Mouse (Mus musculus) WW6 (cell line): ENCODE measurements at regions not wholly inside any gene's neighbourhood (a gene's known extent, or its start where the extent isn't known, plus 50 kb on each side); places are given as distances from the start of the nearest gene placed in this dataset.

Experiments
- DNase-seq: peaks from one replicate; pipeline ENCODE4 v3.0.0-alpha.2; 2013; ENCODE audit warnings: low read depth, low spot score

GRCm38 (mm10) chrX:23136710-23137109 is 228.2 kb downstream of the Klhl13 start:
- no peak for DNase-seq

- DNase-seq = peak; percentile 3
These were observed 269.0 kb downstream of the Klhl13 start for GRCm38 (mm10) chrX:23095867-23096266.

GRCm38 (mm10) chrX:23092774-23093173 is 272.1 kb downstream of the Klhl13 start:
- no peak for DNase-seq

- DNase-seq = no peak
These were observed 298.4 kb downstream of the Klhl13 start for GRCm38 (mm10) chrX:23066432-23066831.

GRCm38 (mm10) chrX:23027622-23028021 is 337.3 kb downstream of the Klhl13 start:
- DNase-seq = no peak

GRCm38 (mm10) chrX:23015562-23015961 is 349.3 kb downstream of the Klhl13 start:
- DNase-seq = no peak

- DNase-seq = no peak
These were observed 349.8 kb downstream of the Klhl13 start for GRCm38 (mm10) chrX:23015118-23015517.
